Mouse (Mus musculus) embryonic facial prominence, embryonic 14.5 days (tissue): Measurements from ENCODE around the gene Sgms1. TPM values are rescaled to one million over a fixed set of nuclear protein-coding genes. Genes with fewer than 3 reads are reported as not detected.

ENCODE experiments used
- ATAC-seq: fragments of 200-750 bp; cut with Nextera tagmentation; 2 replicates; pipeline ENCODE4 v1.8.0; 2017; ENCODE audit warnings: low read depth, moderate number of reproducible peaks, moderate TSS enrichment
- DNase-seq: peaks from one replicate; pipeline ENCODE4 v3.0.0-alpha.2; 2015; ENCODE audit warnings: low spot score
- H3K27ac ChIP-seq: fragments of 300-500 bp; sonication (generic); replicated peaks from 2 replicates; pipeline ENCODE4 v1.5.1; 2014; ENCODE audit warnings: low read depth, mild to moderate bottlenecking, low read length, moderate library complexity
- H3K27me3 ChIP-seq: fragments of 300-500 bp; sonication (generic); replicated peaks from 2 replicates; pipeline ENCODE4 v1.6.1; 2014; ENCODE audit warnings: low read length; ENCODE audit not compliant: control insufficient read depth, insufficient read depth
- H3K36me3 ChIP-seq: fragments of 300-500 bp; sonication (generic); 2 replicates; pipeline ENCODE4 v1.6.1; 2014; ENCODE audit warnings: low read length, mixed read lengths; ENCODE audit not compliant: control insufficient read depth, insufficient read depth
- H3K4me1 ChIP-seq: fragments of 300-500 bp; sonication (generic); 2 replicates; pipeline ENCODE4 v1.6.1; 2014; ENCODE audit warnings: antibody characterized with exemption, low read length; ENCODE audit not compliant: control insufficient read depth, insufficient read depth
- H3K4me2 ChIP-seq: fragments of 300-500 bp; sonication (generic); 2 replicates; pipeline ENCODE4 v1.6.1; 2014; ENCODE audit warnings: low read depth, mild to moderate bottlenecking, low read length, moderate library complexity, mixed read lengths
- H3K4me3 ChIP-seq: fragments of 300-500 bp; sonication (generic); 2 replicates; pipeline ENCODE4 v1.5.1; 2014; ENCODE audit warnings: low read depth, mild to moderate bottlenecking, low read length
- H3K9ac ChIP-seq: fragments of 300-500 bp; sonication (generic); 2 replicates; pipeline ENCODE4 v1.6.1; 2014; ENCODE audit warnings: low read depth, mild to moderate bottlenecking, low read length, moderate library complexity, mixed read lengths
- H3K9me3 ChIP-seq: fragments of 300-500 bp; sonication (generic); 2 replicates; pipeline ENCODE4 v1.6.1; 2016; ENCODE audit warnings: low read length; ENCODE audit not compliant: control insufficient read depth
- WGBS: fragments of 180-500 bp; shearing (Covaris S2); extraction: QIAGEN DNeasy Blood & Tissue Kit; methylation state at CpG from one replicate; pipeline ENCODE4 v1.1.7; 2014; 5-methylcytosine and 5-hydroxymethylcytosine counted together
- polyA plus RNA-seq: library from polyadenylated mRNA; unstranded; fragments of >200 nt; fragmentation: Nextera tagmentation; extraction: Ambion mirVana; gene quantifications from 2 replicates; pipeline ENCODE4 v1.2.1, GENCODE M21; 2014

Sgms1 gene
- polyA plus RNA-seq, 1 experiment from 2014 or later, result 29.7 TPM

DNA sequence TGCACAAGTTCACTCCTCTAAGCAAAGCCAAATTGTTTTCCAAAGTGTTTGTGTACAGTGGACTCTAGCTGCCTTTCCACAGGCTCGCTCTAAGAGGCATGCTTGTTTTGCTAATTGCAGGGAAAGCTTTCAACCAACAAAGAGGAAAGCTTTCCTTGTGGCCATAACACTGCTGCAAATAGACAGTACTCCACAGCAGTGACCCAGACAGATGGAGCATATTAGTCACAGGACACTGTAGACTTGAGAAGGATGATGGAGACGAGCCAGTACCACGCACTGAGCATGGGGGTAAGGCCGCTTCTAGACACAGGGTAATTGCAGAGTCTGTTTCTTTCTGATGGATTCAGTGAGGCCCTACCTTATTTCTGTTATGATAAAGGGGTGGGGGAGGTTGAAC is 33.3 kb downstream of the Sgms1 start:
- no peaks in the 10 kb centered on the region for H3K36me3 ChIP-seq
- H3K4me3 ChIP-seq, result no peak overlapping the region
- H3K27ac ChIP-seq, result peak overlapping the region; percentile 72
- no peaks in the 10 kb centered on the region for H3K9me3 ChIP-seq
- WGBS, result 32% methylated on average over 4 of the region's 4 CpGs
- no peak overlapping the region for H3K4me2 ChIP-seq
- no peaks in the 10 kb centered on the region for H3K27me3 ChIP-seq
- peak; percentile 87 for ATAC-seq
- H3K4me1 ChIP-seq, result peaks cover 12% of the 10 kb centered on the region
- H3K9ac ChIP-seq, result no peak overlapping the region
- DNase-seq, result peak; percentile 80

DNA sequence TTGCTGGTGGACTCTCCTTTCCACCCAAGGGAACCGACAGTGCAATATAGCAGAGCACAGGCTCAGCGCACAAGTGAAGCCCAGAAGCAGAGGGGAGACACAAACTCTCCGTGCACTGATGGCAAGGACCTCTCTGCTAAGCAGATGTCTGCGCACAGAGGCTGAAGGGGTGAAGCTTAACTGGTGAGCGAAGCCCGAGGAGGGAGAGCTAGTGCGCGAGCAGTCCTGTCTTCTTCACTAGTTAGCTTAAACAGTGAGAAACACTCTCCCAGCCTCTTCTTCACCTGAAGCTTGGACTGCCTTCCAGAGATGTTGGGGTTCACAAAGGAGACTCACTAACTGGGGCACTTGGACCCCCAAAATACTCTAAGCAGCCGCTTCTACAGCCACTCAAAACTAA is 36.1 kb downstream of the Sgms1 start:
- no peaks in the 10 kb centered on the region for H3K36me3 ChIP-seq
- no peak overlapping the region for H3K9ac ChIP-seq
- no peaks in the 10 kb centered on the region for H3K9me3 ChIP-seq
- H3K4me3 ChIP-seq, result no peak overlapping the region
- H3K4me2 ChIP-seq, result no peak overlapping the region
- DNase-seq (no peak), ATAC-seq (no peak)
- H3K27ac ChIP-seq, result no peak overlapping the region
- H3K27me3 ChIP-seq, result no peaks in the 10 kb centered on the region
- whole genome bisulfite sequencing, result 85% methylated on average over 9 of the region's 9 CpGs
- peaks cover 12% of the 10 kb centered on the region for H3K4me1 ChIP-seq

DNA sequence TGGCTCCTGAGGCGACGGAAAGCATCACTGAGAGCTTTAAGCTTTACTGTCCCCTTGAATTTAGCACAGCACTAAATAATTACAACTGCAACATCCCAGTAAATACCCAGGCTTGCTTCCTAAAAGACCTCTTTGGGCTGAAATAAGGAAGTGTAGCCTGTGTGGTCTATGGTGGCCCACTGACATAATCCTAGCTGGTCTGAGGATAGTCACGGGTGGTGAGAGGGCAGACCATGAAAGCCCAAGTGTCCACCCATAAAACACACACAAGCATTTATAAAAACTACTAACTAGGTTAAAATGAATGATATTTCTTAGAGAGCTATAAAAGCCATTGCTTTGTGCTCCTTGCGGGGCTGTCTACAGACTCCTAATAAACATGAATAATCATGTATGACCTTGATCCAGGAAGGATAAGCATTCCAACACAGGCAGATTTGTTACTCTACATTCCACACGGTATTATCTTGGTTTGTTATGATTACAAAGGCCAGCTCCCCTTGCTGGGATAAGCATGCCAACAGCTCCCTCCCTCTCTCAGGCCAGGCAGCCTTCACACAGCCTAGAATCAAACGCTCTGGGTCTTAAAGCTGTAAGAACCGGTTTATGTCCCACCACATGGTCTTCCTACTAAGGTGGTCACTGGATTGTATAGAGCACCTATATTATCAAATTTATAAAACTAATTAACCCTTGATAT is 40.4 kb downstream of the Sgms1 start:
- H3K27ac ChIP-seq, result 0 out of 2 replicates have a peak overlapping the region, but pooled peaks have one; percentile 3
- H3K4me1 ChIP-seq, result peaks cover 29% of the 10 kb centered on the region
- DNase-seq (peak; percentile 77), ATAC-seq (peak; percentile 60; the same call in 1 of the 2 replicates)
- H3K9ac ChIP-seq, result no peak overlapping the region
- no peak overlapping the region for H3K4me2 ChIP-seq
- H3K36me3 ChIP-seq, result no peaks in the 10 kb centered on the region
- H3K9me3 ChIP-seq, result no peaks in the 10 kb centered on the region
- no peaks in the 10 kb centered on the region for H3K27me3 ChIP-seq
- WGBS, result 43% methylated on average over 7 of the region's 7 CpGs
- H3K4me3 ChIP-seq, result no peak overlapping the region

DNA sequence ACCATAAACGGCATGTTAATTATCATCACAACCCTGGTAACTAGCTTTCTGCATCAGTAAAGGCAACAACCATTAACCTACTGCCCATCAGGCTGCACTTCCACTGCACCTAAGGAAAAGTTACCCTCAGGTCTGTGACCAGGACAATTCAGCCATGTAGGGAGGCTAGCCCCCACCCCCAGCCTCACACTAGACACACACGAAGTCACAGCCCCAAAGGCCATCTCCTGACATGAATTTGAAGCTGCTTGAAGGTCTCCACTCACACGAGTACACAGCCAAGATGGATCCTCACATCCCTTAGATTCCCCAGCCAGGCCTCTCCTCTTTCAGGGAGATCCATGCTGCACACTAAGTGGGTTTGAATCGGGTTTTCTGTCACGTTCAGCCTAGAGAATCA is 42.0 kb downstream of the Sgms1 start:
- peaks cover 39% of the 10 kb centered on the region for H3K4me1 ChIP-seq
- no peak for ATAC-seq

DNA sequence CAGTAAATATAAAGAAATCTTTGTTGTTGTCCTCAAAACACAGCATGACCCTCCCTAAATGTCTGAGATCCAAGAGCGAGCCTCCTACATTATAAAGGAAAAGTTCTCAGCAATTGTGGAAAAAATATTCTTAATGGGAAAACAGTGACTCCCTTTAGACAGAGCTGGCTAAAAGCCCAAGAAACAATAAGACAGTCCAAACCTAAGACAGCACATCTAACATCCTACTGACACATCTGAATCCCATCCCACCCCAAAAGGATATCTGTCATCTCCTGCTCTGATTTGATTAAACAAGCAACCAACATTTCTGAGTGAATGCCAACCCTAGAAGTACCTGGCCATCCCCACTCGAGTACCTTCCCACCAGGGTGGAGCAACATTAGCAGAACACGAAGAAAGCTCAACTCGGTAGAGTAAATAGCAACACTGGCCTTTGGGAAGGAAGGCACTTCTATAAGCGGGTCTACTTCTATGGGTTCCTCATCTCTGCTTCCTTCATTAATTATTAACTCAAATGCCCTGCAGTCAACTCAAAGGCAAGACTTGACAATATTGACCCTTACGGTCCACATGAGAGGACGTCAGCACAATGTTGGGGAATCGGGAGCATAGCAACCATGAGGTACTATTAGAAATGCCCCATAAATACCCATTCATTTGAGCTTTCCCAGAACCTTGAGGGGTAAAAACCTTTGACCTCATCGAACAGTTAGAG is 42.7 kb downstream of the Sgms1 start:
- H3K36me3 ChIP-seq, result no peaks in the 10 kb centered on the region
- no peaks in the 10 kb centered on the region for H3K9me3 ChIP-seq
- H3K27ac ChIP-seq, result peak overlapping the region; percentile 65
- no peak overlapping the region for H3K4me3 ChIP-seq
- DNase-seq, result no peak
- ATAC-seq, result no peak
- H3K9ac ChIP-seq, result no peak overlapping the region
- no peak overlapping the region for H3K4me2 ChIP-seq
- peaks cover 46% of the 10 kb centered on the region for H3K4me1 ChIP-seq
- no peaks in the 10 kb centered on the region for H3K27me3 ChIP-seq
- 76% methylated on average over 9 of the region's 9 CpGs for WGBS

More for the DNA sequence above, 42.0 kb downstream of the Sgms1 start:
- Histone ChIP-seq H3K9ac (no peak overlapping the region), H3K27ac (no peak overlapping the region), H3K4me2 (no peak overlapping the region), H3K9me3 (no peaks in the 10 kb centered on the region), H3K36me3 (no peaks in the 10 kb centered on the region), H3K4me3 (no peak overlapping the region), H3K27me3 (no peaks in the 10 kb centered on the region)
- 81% methylated on average over 5 of the region's 5 CpGs for WGBS
- DNase-seq, result no peak

DNA sequence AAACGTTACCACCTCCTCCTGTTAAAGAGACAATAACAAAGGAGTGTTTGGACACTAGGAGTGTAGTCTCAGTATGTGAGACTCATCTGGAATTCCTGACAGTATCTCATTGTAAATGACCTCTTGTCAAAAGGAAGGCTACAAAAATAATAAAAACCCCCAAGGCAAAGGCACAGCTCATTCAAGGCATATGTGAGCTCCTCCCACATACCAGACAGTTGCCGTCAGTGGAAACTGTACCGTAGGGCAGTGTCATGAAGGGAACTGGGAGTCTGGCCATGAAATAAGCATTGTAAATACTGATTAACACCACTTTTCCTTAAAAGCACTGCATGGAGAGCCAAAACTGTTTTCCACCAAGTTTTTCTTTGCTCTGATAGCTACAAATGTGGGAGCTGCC is 43.3 kb downstream of the Sgms1 start:
- Histone ChIP-seq H3K27me3 (no peaks in the 10 kb centered on the region), H3K9ac (no peak overlapping the region), H3K36me3 (no peaks in the 10 kb centered on the region), H3K9me3 (no peaks in the 10 kb centered on the region), H3K4me1 (peaks cover 49% of the 10 kb centered on the region), H3K4me3 (no peak overlapping the region), H3K27ac (peak overlapping the region; percentile 65), H3K4me2 (no peak overlapping the region)
- WGBS, result 3% methylated on average over 3 of the region's 3 CpGs
- DNase-seq, result peak; percentile 93
- ATAC-seq, result peak; percentile 82

DNA sequence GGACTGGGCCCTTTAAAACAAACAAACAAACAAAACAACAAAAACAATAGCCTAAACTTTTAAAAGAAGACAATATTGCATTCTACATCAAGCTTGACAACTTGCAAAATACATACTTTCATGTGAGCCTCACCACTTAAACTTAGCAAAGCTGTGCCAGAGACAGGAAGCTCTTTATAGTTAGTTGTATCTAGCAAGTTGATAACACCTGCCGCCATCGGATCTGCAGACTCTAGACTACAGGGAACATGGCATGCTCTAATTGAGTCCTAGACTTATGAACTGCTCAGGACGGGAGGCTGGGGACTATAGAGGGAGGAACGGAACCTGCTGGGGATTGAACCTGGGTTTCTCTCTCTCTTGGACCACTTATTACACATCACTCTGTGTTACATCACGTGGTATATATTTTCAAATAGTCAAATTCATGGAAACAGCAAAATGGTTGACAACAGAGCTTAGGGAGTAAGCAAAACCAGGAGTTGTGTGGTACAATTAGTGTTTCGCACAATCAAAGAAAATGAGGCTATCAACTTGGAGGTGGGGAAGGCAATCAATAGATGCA is 44.3 kb downstream of the Sgms1 start:
- Histone ChIP-seq H3K4me1 (peaks cover 58% of the 10 kb centered on the region), H3K27me3 (no peaks in the 10 kb centered on the region), H3K27ac (no peak overlapping the region; the same call in 1 of the 2 replicates), H3K36me3 (no peaks in the 10 kb centered on the region), H3K9ac (no peak overlapping the region), H3K9me3 (no peaks in the 10 kb centered on the region), H3K4me2 (no peak overlapping the region), H3K4me3 (no peak overlapping the region)
- no peak for ATAC-seq
- no peak for DNase-seq
- WGBS, result 79% methylated on average over 6 of the region's 6 CpGs

DNA sequence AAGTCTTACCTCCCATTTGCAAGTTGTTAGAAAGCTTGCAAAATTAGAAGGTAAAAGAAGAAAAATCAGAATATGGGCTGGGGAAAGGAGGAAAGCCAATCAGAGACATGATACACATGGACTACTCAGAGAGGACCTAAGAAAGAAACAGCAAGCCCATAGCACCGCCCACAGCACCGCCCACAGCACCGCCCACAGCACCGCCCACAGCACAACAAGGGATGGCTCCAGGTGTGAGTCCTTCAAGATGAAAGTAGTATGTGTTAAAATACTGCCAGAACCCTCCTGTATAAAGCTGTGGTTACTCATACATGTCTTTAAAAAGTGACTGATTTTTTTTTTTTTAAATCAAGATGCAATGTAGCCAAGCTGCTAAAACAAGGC is 44.8 kb downstream of the Sgms1 start:
- 27% methylated on average over 4 of the region's 4 CpGs for WGBS
- Histone ChIP-seq H3K9me3 (no peaks in the 10 kb centered on the region), H3K27ac (0 out of 2 replicates have a peak overlapping the region, but pooled peaks have one; percentile 7), H3K4me2 (peak overlapping the region; percentile 30), H3K4me3 (no peak overlapping the region), H3K4me1 (peaks cover 58% of the 10 kb centered on the region), H3K9ac (no peak overlapping the region), H3K36me3 (no peaks in the 10 kb centered on the region), H3K27me3 (no peaks in the 10 kb centered on the region)
- peak; percentile 48; the same call in 1 of the 2 replicates for ATAC-seq
- no peak for DNase-seq
